Mouse (Mus musculus): ENCODE results near the gene Sat2.
"Not testable (repeated sequence)": the region's sequence is repeated elsewhere in the genome, so short reads cannot be mapped to it uniquely, and the experiment has no call there.

GRCm38 (mm10) chr11:69614257-69614588 lies 7.6 kb upstream of the Sat2 start:
- TF ChIP-seq CTCF (conservative IDR thresholded peaks at IDR 0.05; ENCODE audit: low read length); POU5F1 (IDR thresholded peaks at IDR 0.05; ENCODE audit: borderline replicate concordance, low read length): not testable (repeated sequence)

Measured in E14TG2a.4 (cell line).